Comparison of ENCODE assay signal across 7 mouse cellular contexts in the genomic region with DNA sequence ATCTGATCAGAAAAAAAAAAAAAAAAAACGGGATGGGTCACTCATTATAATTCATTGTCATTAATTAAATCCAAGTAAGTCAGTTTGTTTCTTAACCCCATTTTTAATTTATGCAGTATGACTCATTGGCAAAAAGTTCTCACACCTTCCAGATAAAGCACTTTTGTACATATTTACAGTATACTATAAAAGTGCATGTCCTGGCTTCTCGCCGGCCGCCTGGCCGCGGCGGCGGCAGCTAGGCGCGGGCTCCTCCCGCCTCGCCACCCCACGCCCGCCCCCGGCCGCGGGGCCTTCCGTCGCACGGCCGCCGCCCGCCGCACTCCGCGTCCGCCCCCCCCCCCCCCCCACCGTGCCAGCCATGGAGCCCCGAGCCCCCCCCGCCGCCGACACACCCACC. TPM values are rescaled to one million over a fixed set of nuclear protein-coding genes. Genes with fewer than 3 reads are reported as not detected.
DNase-seq lines count a peak whose midpoint lies in the region; ATAC-seq and TF ChIP-seq lines count a peak whose summit lies in the region.

No protein-coding gene starts in this region.

- H3K9me3 ChIP-seq in lung, embryonic 15.5 days: no peaks in the 10 kb centered on the region
- no peaks in the 10 kb centered on the region for H3K9me3 ChIP-seq in forebrain, embryonic 15.5 days
- H3K9me3 ChIP-seq in stomach, embryonic 16.5 days (replicated peaks; ENCODE audit: control insufficient read depth, low read length): no peaks in the 10 kb centered on the region

- no peaks in the 10 kb centered on the region for H3K79me2 ChIP-seq in liver, adult 2 months (ENCODE audit: control insufficient read depth, insufficient read depth, low read length)

- no peaks in the 10 kb centered on the region for H3K27me3 ChIP-seq in lung, embryonic 15.5 days
- H3K27me3 ChIP-seq in forebrain, embryonic 15.5 days: no peaks in the 10 kb centered on the region
- H3K27me3 ChIP-seq in liver, adult 2 months (ENCODE audit: control insufficient read depth, insufficient read depth, low read length): no peaks in the 10 kb centered on the region
- H3K27me3 ChIP-seq in stomach, embryonic 16.5 days (ENCODE audit: control insufficient read depth, insufficient read depth, low read length): no peaks in the 10 kb centered on the region

- 4% methylated on average over 32 of the region's 32 CpGs for WGBS in lung, embryonic 15.5 days
- 7% methylated on average over 21 of the region's 32 CpGs for WGBS in forebrain, embryonic 15.5 days
- WGBS in liver, adult 2 months: 13% methylated on average over 27 of the region's 32 CpGs
- WGBS in stomach, embryonic 16.5 days: 7% methylated on average over 32 of the region's 32 CpGs

- no peak for ATAC-seq in lung, embryonic 15.5 days (ENCODE audit: borderline replicate concordance, extremely low read depth, low FRiP score, low TSS enrichment)
- no peak for ATAC-seq in forebrain, embryonic 15.5 days (replicated peaks)
- ATAC-seq in stomach, embryonic 16.5 days (ENCODE audit: insufficient read depth, low FRiP score): no peak

- H3K27ac ChIP-seq in lung, embryonic 15.5 days: no peak overlapping the region
- no peak overlapping the region for H3K27ac ChIP-seq in forebrain, embryonic 15.5 days (replicated peaks)
- H3K27ac ChIP-seq in liver, adult 2 months (replicated peaks; ENCODE audit: insufficient read depth, low read depth, low read length): no peak overlapping the region
- H3K27ac ChIP-seq in stomach, embryonic 16.5 days (ENCODE audit: low read length): no peak overlapping the region

- intact Hi-C loops in left cerebral cortex, postnatal 14 days (cut with DNase I): no loop called here

- H3K9ac ChIP-seq in lung, embryonic 15.5 days: no peak overlapping the region
- H3K9ac ChIP-seq in forebrain, embryonic 15.5 days (replicated peaks): no peak overlapping the region
- H3K9ac ChIP-seq in liver, adult 2 months (ENCODE audit: low read depth, low read length): no peak overlapping the region
- peak overlapping the region; percentile 46 for H3K9ac ChIP-seq in stomach, embryonic 16.5 days (ENCODE audit: low read length)

- no peak for TF ChIP-seq CTCF in liver, adult 2 months (IDR thresholded peaks at IDR 0.05; ENCODE audit: low read depth, low read length)

- no peak for TF ChIP-seq POLR2A in liver, adult 2 months (IDR thresholded peaks at IDR 0.05; ENCODE audit: extremely low read depth, insufficient read depth, low read length)

- H3K4me2 ChIP-seq in lung, embryonic 15.5 days: peak overlapping the region; percentile 66
- H3K4me2 ChIP-seq in forebrain, embryonic 15.5 days (replicated peaks): peak overlapping the region; percentile 56
- H3K4me2 ChIP-seq in stomach, embryonic 16.5 days (ENCODE audit: low read depth, low read length): peak overlapping the region; percentile 59

- DNase-seq in lung, postnatal 14 days: no peak
- no peak for DNase-seq in liver, adult 2 months (ENCODE audit: extremely low read depth, low read depth, low spot score)
- DNase-seq in thymus, postnatal 25 days: no peak
- no peak for DNase-seq in left cerebral cortex, postnatal 14 days (ENCODE audit: low spot score in 2 of 2)

- no peaks in the 10 kb centered on the region for H3K36me3 ChIP-seq in lung, embryonic 15.5 days
- no peaks in the 10 kb centered on the region for H3K36me3 ChIP-seq in forebrain, embryonic 15.5 days
- H3K36me3 ChIP-seq in liver, adult 2 months (ENCODE audit: control insufficient read depth, insufficient read depth, low read length): no peaks in the 10 kb centered on the region
- H3K36me3 ChIP-seq in stomach, embryonic 16.5 days (ENCODE audit: control insufficient read depth, insufficient read depth, low read length): no peaks in the 10 kb centered on the region

- H3K4me3 ChIP-seq in lung, embryonic 15.5 days: peak overlapping the region; percentile 35
- peak overlapping the region; percentile 29 for H3K4me3 ChIP-seq in forebrain, embryonic 15.5 days
- peak overlapping the region; percentile 40; the same call in 1 of the 2 replicates for H3K4me3 ChIP-seq in liver, adult 2 months (ENCODE audit: insufficient read depth, low read depth, low read length)
- peak overlapping the region; percentile 34 for H3K4me3 ChIP-seq in stomach, embryonic 16.5 days (replicated peaks; ENCODE audit: low read length)

- H3K4me1 ChIP-seq in lung, embryonic 15.5 days: no peaks in the 10 kb centered on the region
- H3K4me1 ChIP-seq in forebrain, embryonic 15.5 days: no peaks in the 10 kb centered on the region
- no peaks in the 10 kb centered on the region for H3K4me1 ChIP-seq in liver, adult 2 months (ENCODE audit: control insufficient read depth, insufficient read depth, low read length)
- no peaks in the 10 kb centered on the region for H3K4me1 ChIP-seq in stomach, embryonic 16.5 days (ENCODE audit: control insufficient read depth, insufficient read depth, low read length)

RNA-seq across cellular contexts. Expression of a gene that starts 27.1 kb away (rescaled TPM):
- polyA plus RNA-seq in lung, embryonic 15.5 days (2015; fragmentation: Nextera tagmentation; extraction: Ambion mirVana): 11.6 and 13.7 TPM in 2 replicates
- polyA plus RNA-seq in forebrain, embryonic 15.5 days (2015; fragmentation: Nextera tagmentation; extraction: Ambion mirVana): 12.8 and 13.0 TPM in 2 replicates
- total RNA-seq in liver, adult 2 months (2014; rRNA removed): 0.40 and 0.46 TPM in 2 replicates
- polyA plus RNA-seq in liver, adult 2 months (2012; rRNA removed): not detected in 2 replicates
- polyA plus RNA-seq in stomach, embryonic 16.5 days (2015; fragmentation: Nextera tagmentation; extraction: Ambion mirVana): 10.1 and 10.4 TPM in 2 replicates
- 1 to 10 TPM; 4.0 to 4.8 TPM for total RNA-seq in left cerebral cortex, postnatal 14 days (2021)

RNA-seq across cellular contexts. Expression of a gene that starts 45.5 kb away (rescaled TPM):
- 0.31 and 0.32 TPM in 2 replicates for polyA plus RNA-seq in lung, embryonic 15.5 days (2015; fragmentation: Nextera tagmentation; extraction: Ambion mirVana)
- 0.18 and 0.37 TPM in 2 replicates for polyA plus RNA-seq in forebrain, embryonic 15.5 days (2015; fragmentation: Nextera tagmentation; extraction: Ambion mirVana)
- 0.09 TPM in 1 of 2 replicates, not detected in the other for total RNA-seq in liver, adult 2 months (2014; rRNA removed)
- 0.09 and 0.10 TPM in 2 replicates for polyA plus RNA-seq in liver, adult 2 months (2012; rRNA removed)
- polyA plus RNA-seq in stomach, embryonic 16.5 days (2015; fragmentation: Nextera tagmentation; extraction: Ambion mirVana): 112 and 124 TPM in 2 replicates
- under 1 TPM in 1 of 2 experiments, not detected in 1; 0.37 TPM for total RNA-seq in left cerebral cortex, postnatal 14 days (2021)

RNA-seq across cellular contexts. Expression of a gene that starts 52.2 kb away (rescaled TPM):
- polyA plus RNA-seq in lung, embryonic 15.5 days (2015; fragmentation: Nextera tagmentation; extraction: Ambion mirVana): 29.7 and 33.4 TPM in 2 replicates
- 35.0 and 39.7 TPM in 2 replicates for polyA plus RNA-seq in forebrain, embryonic 15.5 days (2015; fragmentation: Nextera tagmentation; extraction: Ambion mirVana)
- 1.1 and 2.2 TPM in 2 replicates for total RNA-seq in liver, adult 2 months (2014; rRNA removed)
- polyA plus RNA-seq in liver, adult 2 months (2012; rRNA removed): 0.05 and 0.07 TPM in 2 replicates
- 23.5 and 24.3 TPM in 2 replicates for polyA plus RNA-seq in stomach, embryonic 16.5 days (2015; fragmentation: Nextera tagmentation; extraction: Ambion mirVana)
- 10 to 100 TPM in 1 of 2 experiments, 1 to 10 TPM in 1; 9.7 to 12.4 TPM for total RNA-seq in left cerebral cortex, postnatal 14 days (2021)

Comparison
In these comparisons a context has a peak if more than half of its experiments do, and no peak if none do; other contexts are left out.
1. RNA of a gene that starts 45.5 kb away (polyA plus RNA-seq): 112 to 124 TPM in stomach, embryonic 16.5 days; 0.18 to 0.37 TPM in forebrain, embryonic 15.5 days, 0.31 to 0.32 TPM in lung, embryonic 15.5 days and 0.09 to 0.10 TPM in liver, adult 2 months; every median in the first group is over 10 times any median in the second.
2. RNA of a gene that starts 52.2 kb away (polyA plus RNA-seq): 35.0 to 39.7 TPM in forebrain, embryonic 15.5 days, 29.7 to 33.4 TPM in lung, embryonic 15.5 days and 23.5 to 24.3 TPM in stomach, embryonic 16.5 days; 0.05 to 0.07 TPM in liver, adult 2 months; every median in the first group is over 10 times any median in the second.
3. Peak in every context shown above with its lines, with median percentiles within 50 percentile points of each other: H3K4me2 ChIP-seq and H3K4me3 ChIP-seq.